Mouse (Mus musculus): ENCODE data around the gene Ccdc124. TPM values are rescaled to one million over a fixed set of nuclear protein-coding genes. Genes with fewer than 3 reads are reported as not detected.

The Ccdc124 gene
- polyA plus RNA-seq, 1 experiment from 2014 or later = 123 TPM

DNA sequence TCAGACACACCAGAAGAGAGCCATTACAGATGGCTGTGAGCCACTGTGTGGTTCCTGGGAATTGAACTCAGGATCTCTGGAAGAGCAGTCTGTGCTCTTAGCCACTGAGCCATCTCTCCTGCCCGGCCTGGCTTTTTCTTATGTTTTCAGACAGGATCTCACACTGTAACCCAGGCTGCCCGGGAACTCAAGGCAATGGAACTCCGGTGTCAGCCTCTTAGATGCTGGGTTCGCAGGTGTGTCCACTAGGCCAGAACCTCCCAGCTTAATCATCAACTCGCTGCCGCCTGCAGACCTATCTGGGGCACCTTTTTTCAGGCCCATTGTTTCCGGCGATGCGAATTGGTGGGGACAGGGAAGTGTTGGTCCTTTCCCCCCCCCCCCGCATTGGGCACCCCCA, 33.1 kb downstream of the Ccdc124 start:
- ATAC-seq (ENCODE audit: insufficient number of reproducible peaks, insufficient read depth, low FRiP score, low TSS enrichment) = no peak
- Histone ChIP-seq H3K36me3 (no peaks in the 10 kb centered on the region), H3K27ac (no peak overlapping the region), H3K9me3 (no peaks in the 10 kb centered on the region), H3K27me3 (no peaks in the 10 kb centered on the region), H3K4me2 (replicated peaks) (no peak overlapping the region), H3K9ac (no peak overlapping the region), H3K4me1 (peaks cover 4% of the 10 kb centered on the region; the same call in 1 of the 2 replicates), H3K4me3 (no peak overlapping the region)
- 59% methylated on average over 10 of the region's 10 CpGs for WGBS

GRCm38 (mm10) chr8:70839408-70840351, 34.1 kb downstream of the Ccdc124 start, which contains the start of gene Arrdc2:
Gene Arrdc2 (minus strand): TSS chr8:70839720.
- Histone ChIP-seq H3K4me3 (peak within 1 kb of the TSS; percentile 64), H3K27me3 (no peaks in the 10 kb centered on the region), H3K4me1 (peaks cover 4% of the 10 kb centered on the region; the same call in 1 of the 2 replicates), H3K4me2 (replicated peaks) (peak within 1 kb of the TSS; percentile 73), H3K36me3 (no peaks in the 10 kb centered on the region), H3K9ac (peak within 1 kb of the TSS; percentile 74), H3K27ac (peak within 1 kb of the TSS; percentile 86), H3K9me3 (no peaks in the 10 kb centered on the region)
- ATAC-seq (ENCODE audit: insufficient number of reproducible peaks, insufficient read depth, low FRiP score, low TSS enrichment) = peak; percentile 95
- WGBS = 2% methylated on average over 55 of the region's 55 CpGs

GRCm38 (mm10) chr8:70838654-70839407, 34.9 kb downstream of the Ccdc124 start:
- Histone ChIP-seq H3K9me3 (no peaks in the 10 kb centered on the region), H3K4me1 (peaks cover 4% of the 10 kb centered on the region; the same call in 1 of the 2 replicates), H3K9ac (peak overlapping the region; percentile 74), H3K27me3 (no peaks in the 10 kb centered on the region), H3K4me2 (replicated peaks) (peak overlapping the region; percentile 73), H3K4me3 (peak overlapping the region; percentile 64), H3K27ac (peak overlapping the region; percentile 86), H3K36me3 (no peaks in the 10 kb centered on the region)
- 3% methylated on average over 66 of the region's 66 CpGs for WGBS
- ATAC-seq (ENCODE audit: insufficient number of reproducible peaks, insufficient read depth, low FRiP score, low TSS enrichment) = peak; percentile 19

- Histone ChIP-seq H3K4me1 (peaks cover 6% of the 10 kb centered on the region; the same call in 1 of the 2 replicates), H3K9me3 (no peaks in the 10 kb centered on the region), H3K27me3 (no peaks in the 10 kb centered on the region; the same call in 1 of the 2 replicates), H3K4me3 (no peak overlapping the region), H3K4me2 (replicated peaks) (no peak overlapping the region), H3K36me3 (no peaks in the 10 kb centered on the region), H3K9ac (no peak overlapping the region), H3K27ac (no peak overlapping the region)
- WGBS = 87% methylated on average over 12 of the region's 12 CpGs
- ATAC-seq (ENCODE audit: insufficient number of reproducible peaks, insufficient read depth, low FRiP score, low TSS enrichment) = no peak
These were observed 37.1 kb downstream of the Ccdc124 start for GRCm38 (mm10) chr8:70836666-70837065.

DNA sequence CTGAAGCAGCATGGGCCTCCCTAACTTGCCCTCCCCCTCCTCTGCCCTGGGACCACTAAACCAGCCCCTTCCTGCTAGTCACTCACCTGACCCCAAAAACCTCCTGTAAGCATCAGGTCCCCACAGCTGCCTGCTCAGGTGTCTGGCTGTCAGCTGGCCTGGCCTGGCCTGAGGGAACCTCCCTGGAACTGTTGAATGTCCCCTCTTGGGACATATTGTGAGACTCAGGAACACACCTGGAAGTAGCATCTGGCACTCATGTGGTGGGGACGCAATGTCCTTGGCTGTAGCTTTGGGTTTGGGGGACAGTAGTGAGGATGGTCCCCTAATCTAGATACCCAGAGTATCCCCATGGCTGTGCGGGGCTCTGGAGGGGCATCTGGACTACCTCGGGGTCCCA, 39.7 kb downstream of the Ccdc124 start:
- WGBS = 86% methylated on average over 3 of the region's 3 CpGs
- H3K36me3 ChIP-seq = no peaks in the 10 kb centered on the region
- H3K4me1 ChIP-seq = peaks cover 6% of the 10 kb centered on the region; the same call in 1 of the 2 replicates
- no peak overlapping the region for H3K27ac ChIP-seq
- no peak overlapping the region for H3K9ac ChIP-seq
- H3K4me2 ChIP-seq (replicated peaks) = no peak overlapping the region
- no peak for ATAC-seq (ENCODE audit: insufficient number of reproducible peaks, insufficient read depth, low FRiP score, low TSS enrichment)
- H3K9me3 ChIP-seq = no peaks in the 10 kb centered on the region
- no peak overlapping the region for H3K4me3 ChIP-seq
- H3K27me3 ChIP-seq = no peaks in the 10 kb centered on the region; the same call in 1 of the 2 replicates

DNA sequence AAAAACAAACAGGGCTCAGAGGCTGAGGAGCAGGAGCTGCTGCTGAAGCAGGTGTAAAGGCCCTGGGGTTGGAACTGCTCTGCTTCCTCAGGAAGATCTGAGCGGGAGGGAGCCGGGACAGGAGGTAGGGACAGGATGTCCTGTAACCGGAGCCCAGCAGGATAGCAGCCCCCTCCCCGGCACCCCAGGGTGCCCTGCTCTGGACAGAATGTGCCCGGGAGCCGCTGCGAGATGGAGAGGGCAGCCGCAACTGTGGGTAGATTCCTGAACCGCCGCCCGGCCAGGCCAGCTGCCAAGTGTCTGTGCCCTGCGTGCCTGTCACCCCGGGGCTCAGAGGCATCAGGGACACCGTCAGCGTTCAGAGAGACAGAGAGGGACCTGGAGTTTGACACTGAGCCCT, 40.2 kb downstream of the Ccdc124 start:
- Histone ChIP-seq H3K4me1 (peaks cover 4% of the 10 kb centered on the region; the same call in 1 of the 2 replicates), H3K4me3 (no peak overlapping the region), H3K27me3 (no peaks in the 10 kb centered on the region; the same call in 1 of the 2 replicates), H3K9ac (0 out of 2 replicates have a peak overlapping the region, but pooled peaks have one; percentile 19), H3K36me3 (no peaks in the 10 kb centered on the region), H3K9me3 (no peaks in the 10 kb centered on the region), H3K27ac (no peak overlapping the region), H3K4me2 (replicated peaks) (no peak overlapping the region)
- ATAC-seq (ENCODE audit: insufficient number of reproducible peaks, insufficient read depth, low FRiP score, low TSS enrichment) = no peak
- 46% methylated on average over 15 of the region's 15 CpGs for WGBS

- Histone ChIP-seq H3K9ac (0 out of 2 replicates have a peak overlapping the region, but pooled peaks have one; percentile 19), H3K4me3 (no peak overlapping the region), H3K36me3 (no peaks in the 10 kb centered on the region), H3K4me1 (peaks cover 2% of the 10 kb centered on the region; the same call in 1 of the 2 replicates), H3K4me2 (replicated peaks) (no peak overlapping the region), H3K27ac (no peak overlapping the region), H3K27me3 (no peaks in the 10 kb centered on the region; the same call in 1 of the 2 replicates), H3K9me3 (no peaks in the 10 kb centered on the region)
- 56% methylated on average over 9 of the region's 9 CpGs for WGBS
- ATAC-seq (ENCODE audit: insufficient number of reproducible peaks, insufficient read depth, low FRiP score, low TSS enrichment) = no peak
These were observed 40.7 kb downstream of the Ccdc124 start for GRCm38 (mm10) chr8:70833018-70833482.

GRCm38 (mm10) chr8:70832371-70832770, 41.4 kb downstream of the Ccdc124 start:
- Histone ChIP-seq H3K36me3 (no peaks in the 10 kb centered on the region), H3K4me2 (replicated peaks) (no peak overlapping the region), H3K4me3 (no peak overlapping the region), H3K27me3 (no peaks in the 10 kb centered on the region; the same call in 1 of the 2 replicates), H3K27ac (no peak overlapping the region), H3K9ac (no peak overlapping the region), H3K9me3 (no peaks in the 10 kb centered on the region), H3K4me1 (peaks cover 2% of the 10 kb centered on the region; the same call in 1 of the 2 replicates)
- WGBS = 59% methylated on average over 11 of the region's 11 CpGs
- no peak for ATAC-seq (ENCODE audit: insufficient number of reproducible peaks, insufficient read depth, low FRiP score, low TSS enrichment)

DNA sequence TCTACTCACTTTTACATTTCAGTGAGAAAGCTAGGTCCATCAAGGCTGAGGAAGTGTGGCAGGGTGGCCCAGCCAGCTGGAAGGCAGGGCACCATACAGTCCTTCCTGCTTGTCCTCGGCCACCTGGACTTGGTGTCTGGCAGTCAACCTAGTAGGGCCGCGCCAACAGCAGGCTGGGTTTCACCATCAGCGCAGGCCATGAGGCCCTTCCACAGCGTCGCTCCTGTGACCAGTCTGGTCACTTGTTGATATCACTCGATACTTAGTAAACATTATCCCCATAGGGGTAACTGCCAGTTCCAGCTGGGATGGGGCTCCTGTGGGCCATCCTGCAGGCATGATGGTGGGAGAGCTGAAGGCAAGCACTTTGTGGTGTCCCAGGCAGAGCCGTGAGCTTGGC, 42.2 kb downstream of the Ccdc124 start:
- Histone ChIP-seq H3K4me2 (replicated peaks) (no peak overlapping the region), H3K4me1 (peaks cover 2% of the 10 kb centered on the region; the same call in 1 of the 2 replicates), H3K9me3 (peaks cover 4% of the 10 kb centered on the region; the same call in 1 of the 2 replicates), H3K4me3 (no peak overlapping the region), H3K9ac (no peak overlapping the region), H3K36me3 (no peaks in the 10 kb centered on the region), H3K27me3 (no peaks in the 10 kb centered on the region; the same call in 1 of the 2 replicates), H3K27ac (no peak overlapping the region)
- 89% methylated on average over 8 of the region's 8 CpGs for WGBS
- no peak for ATAC-seq (ENCODE audit: insufficient number of reproducible peaks, insufficient read depth, low FRiP score, low TSS enrichment)

- Histone ChIP-seq H3K4me3 (no peak overlapping the region), H3K4me1 (0 out of 2 replicates have a peak, but pooled peaks cover 2% of the 10 kb centered on the region), H3K4me2 (replicated peaks) (no peak overlapping the region), H3K9ac (no peak overlapping the region), H3K36me3 (no peaks in the 10 kb centered on the region), H3K27me3 (no peaks in the 10 kb centered on the region), H3K9me3 (peaks cover 4% of the 10 kb centered on the region; the same call in 1 of the 2 replicates), H3K27ac (no peak overlapping the region)
- 88% methylated on average over 1 of the region's 1 CpGs for WGBS
- no peak for ATAC-seq (ENCODE audit: insufficient number of reproducible peaks, insufficient read depth, low FRiP score, low TSS enrichment)
These were observed 45.9 kb downstream of the Ccdc124 start for GRCm38 (mm10) chr8:70827796-70828195.

- ATAC-seq (ENCODE audit: insufficient number of reproducible peaks, insufficient read depth, low FRiP score, low TSS enrichment) = no peak
- 94% methylated on average over 2 of the region's 2 CpGs for WGBS
- Histone ChIP-seq H3K9ac (no peak overlapping the region), H3K36me3 (no peaks in the 10 kb centered on the region), H3K27ac (no peak overlapping the region), H3K27me3 (no peaks in the 10 kb centered on the region), H3K4me2 (replicated peaks) (no peak overlapping the region), H3K4me3 (no peak overlapping the region), H3K9me3 (peaks cover 4% of the 10 kb centered on the region; the same call in 1 of the 2 replicates), H3K4me1 (no peaks in the 10 kb centered on the region)
These were observed 46.7 kb downstream of the Ccdc124 start for GRCm38 (mm10) chr8:70827010-70827409.
